Mouse (Mus musculus): ENCODE measurements around the gene Rtf1. TPM values are rescaled to one million over a fixed set of nuclear protein-coding genes. Genes with fewer than 3 reads are reported as not detected.
"Not testable (repeated sequence)": the region's sequence is repeated elsewhere in the genome, so short reads cannot be mapped to it uniquely, and the experiment has no call there.

The Rtf1 gene
- 64.4 and 69.8 TPM in 2 replicates for polyA plus RNA-seq (2015; fragmentation: Nextera tagmentation; extraction: Ambion mirVana)

GRCm38 (mm10) chr2:119674525-119675214, at the start of gene Rtf1:
Gene Rtf1 (plus strand): TSS chr2:119675068.
- Histone ChIP-seq H3K36me3 (no peaks in the 10 kb centered on the region), H3K9me3 (no peaks in the 10 kb centered on the region), H3K27ac (peak within 1 kb of the TSS; percentile 88), H3K4me2 (replicated peaks) (peak within 1 kb of the TSS; percentile 90), H3K9ac (replicated peaks) (peak within 1 kb of the TSS; percentile 99), H3K27me3 (peaks cover 5% of the 10 kb centered on the region; the same call in 1 of the 2 replicates), H3K4me1 (replicated peaks) (peaks cover 26% of the 10 kb centered on the region), H3K4me3 (replicated peaks) (peak within 1 kb of the TSS; percentile 100)
- WGBS = 1% methylated on average over 54 of the region's 58 CpGs
- ATAC-seq = peak; percentile 97

GRCm38 (mm10) chr2:119636781-119637180, 38.1 kb upstream of the Rtf1 start:
- Histone ChIP-seq H3K4me2 (replicated peaks) (no peak overlapping the region), H3K27ac (no peak overlapping the region), H3K4me3 (replicated peaks) (no peak overlapping the region), H3K27me3 (no peaks in the 10 kb centered on the region), H3K36me3 (peaks cover 50% of the 10 kb centered on the region), H3K9ac (replicated peaks) (no peak overlapping the region), H3K9me3 (no peaks in the 10 kb centered on the region), H3K4me1 (replicated peaks) (no peaks in the 10 kb centered on the region)
- no peak for ATAC-seq
- 88% methylated on average over 1 of the region's 1 CpGs for WGBS

GRCm38 (mm10) chr2:119641214-119641912, 33.5 kb upstream of the Rtf1 start:
- WGBS = 97% methylated on average over 5 of the region's 5 CpGs

GRCm38 (mm10) chr2:119644254-119644653, 30.6 kb upstream of the Rtf1 start:
- H3K27me3 ChIP-seq = no peaks in the 10 kb centered on the region
- no peaks in the 10 kb centered on the region for H3K9me3 ChIP-seq
- H3K36me3 ChIP-seq = peaks cover 69% of the 10 kb centered on the region
- ATAC-seq = no peak
- H3K4me1 ChIP-seq (replicated peaks) = no peaks in the 10 kb centered on the region
- WGBS = 95% methylated on average over 5 of the region's 5 CpGs
- H3K4me2 ChIP-seq (replicated peaks) = no peak overlapping the region
- H3K27ac ChIP-seq = no peak overlapping the region
- no peak overlapping the region for H3K4me3 ChIP-seq (replicated peaks)
- H3K9ac ChIP-seq (replicated peaks) = no peak overlapping the region

More at GRCm38 (mm10) chr2:119641214-119641912, 33.5 kb upstream of the Rtf1 start:
- ATAC-seq = no peak
- H3K4me3 ChIP-seq (replicated peaks) = no peak overlapping the region
- H3K36me3 ChIP-seq = peaks cover 68% of the 10 kb centered on the region
- H3K4me2 ChIP-seq (replicated peaks) = no peak overlapping the region
- H3K27ac ChIP-seq = no peak overlapping the region
- no peaks in the 10 kb centered on the region for H3K27me3 ChIP-seq
- H3K9me3 ChIP-seq = no peaks in the 10 kb centered on the region
- H3K4me1 ChIP-seq (replicated peaks) = no peaks in the 10 kb centered on the region
- H3K9ac ChIP-seq (replicated peaks) = no peak overlapping the region

GRCm38 (mm10) chr2:119662220-119663182, 12.4 kb upstream of the Rtf1 start, which contains the start of gene Ndufaf1:
Gene Ndufaf1 (minus strand): TSS chr2:119662827.
- Histone ChIP-seq H3K27ac (no peak within 1 kb of the TSS), H3K9me3 (no peaks in the 10 kb centered on the region), H3K36me3 (peaks cover 25% of the 10 kb centered on the region), H3K27me3 (peaks cover 4% of the 10 kb centered on the region; the same call in 1 of the 2 replicates), H3K4me3 (replicated peaks) (peak within 1 kb of the TSS; percentile 84), H3K4me1 (replicated peaks) (peaks cover 11% of the 10 kb centered on the region), H3K9ac (replicated peaks) (peak within 1 kb of the TSS; percentile 89), H3K4me2 (replicated peaks) (peak within 1 kb of the TSS; percentile 68)
- 1% methylated on average over 44 of the region's 44 CpGs for WGBS
- peak; percentile 87 for ATAC-seq

- 70% methylated on average over 22 of the region's 23 CpGs for WGBS
Measured at GRCm38 (mm10) chr2:119665744-119666143, 9.1 kb upstream of the Rtf1 start.

GRCm38 (mm10) chr2:119669010-119669409, 5.9 kb upstream of the Rtf1 start:
- 12% methylated on average over 7 of the region's 7 CpGs for WGBS
- ATAC-seq = no peak

More at GRCm38 (mm10) chr2:119665744-119666143, 9.1 kb upstream of the Rtf1 start:
- H3K27ac ChIP-seq; H3K4me2 ChIP-seq (replicated peaks); H3K36me3 ChIP-seq; H3K4me3 ChIP-seq (replicated peaks); H3K27me3 ChIP-seq; H3K9ac ChIP-seq (replicated peaks); H3K9me3 ChIP-seq; ATAC-seq: not testable (repeated sequence)
- peaks cover 11% of the 10 kb centered on the region for H3K4me1 ChIP-seq (replicated peaks)

GRCm38 (mm10) chr2:119675215-119675784, 432 bp downstream of the Rtf1 start:
- peak overlapping the region; percentile 88 for H3K27ac ChIP-seq
- H3K9me3 ChIP-seq = no peaks in the 10 kb centered on the region
- peaks cover 5% of the 10 kb centered on the region; the same call in 1 of the 2 replicates for H3K27me3 ChIP-seq
- H3K36me3 ChIP-seq = no peaks in the 10 kb centered on the region
- H3K4me2 ChIP-seq (replicated peaks) = peak overlapping the region; percentile 90
- under 1% methylated on average over 37 of the region's 39 CpGs for WGBS
- peaks cover 26% of the 10 kb centered on the region for H3K4me1 ChIP-seq (replicated peaks)
- ATAC-seq = peak; percentile 93
- peak overlapping the region; percentile 99 for H3K9ac ChIP-seq (replicated peaks)
- H3K4me3 ChIP-seq (replicated peaks) = peak overlapping the region; percentile 100

More at GRCm38 (mm10) chr2:119669010-119669409, 5.9 kb upstream of the Rtf1 start:
- H3K4me2 ChIP-seq (replicated peaks) = no peak overlapping the region
- no peak overlapping the region for H3K9ac ChIP-seq (replicated peaks)
- no peaks in the 10 kb centered on the region for H3K9me3 ChIP-seq
- peaks cover under 1% of the 10 kb centered on the region; the same call in 1 of the 2 replicates for H3K4me1 ChIP-seq (replicated peaks)
- H3K27me3 ChIP-seq = peaks cover 7% of the 10 kb centered on the region
- no peak overlapping the region for H3K4me3 ChIP-seq (replicated peaks)
- no peaks in the 10 kb centered on the region for H3K36me3 ChIP-seq
- no peak overlapping the region for H3K27ac ChIP-seq

GRCm38 (mm10) chr2:119675831-119676230, 963 bp downstream of the Rtf1 start:
- H3K27ac ChIP-seq = no peak overlapping the region
- peak overlapping the region; percentile 100 for H3K4me3 ChIP-seq (replicated peaks)
- peaks cover 26% of the 10 kb centered on the region for H3K4me1 ChIP-seq (replicated peaks)
- peaks cover 5% of the 10 kb centered on the region; the same call in 1 of the 2 replicates for H3K27me3 ChIP-seq
- ATAC-seq = no peak
- WGBS = 9% methylated on average over 5 of the region's 5 CpGs
- no peaks in the 10 kb centered on the region for H3K9me3 ChIP-seq
- peak overlapping the region; percentile 90 for H3K4me2 ChIP-seq (replicated peaks)
- H3K36me3 ChIP-seq = no peaks in the 10 kb centered on the region
- peak overlapping the region; percentile 99 for H3K9ac ChIP-seq (replicated peaks)

- no peak for ATAC-seq
- no peak overlapping the region for H3K9ac ChIP-seq (replicated peaks)
- no peak overlapping the region for H3K4me2 ChIP-seq (replicated peaks)
- no peaks in the 10 kb centered on the region for H3K9me3 ChIP-seq
- 94% methylated on average over 2 of the region's 2 CpGs for WGBS
- H3K27me3 ChIP-seq = no peaks in the 10 kb centered on the region
- peaks cover 5% of the 10 kb centered on the region; the same call in 1 of the 2 replicates for H3K4me1 ChIP-seq (replicated peaks)
- H3K4me3 ChIP-seq (replicated peaks) = no peak overlapping the region
- no peak overlapping the region for H3K27ac ChIP-seq
- peaks cover 11% of the 10 kb centered on the region for H3K36me3 ChIP-seq
Measured at GRCm38 (mm10) chr2:119683706-119684105, 8.8 kb downstream of the Rtf1 start.
